Mouse (Mus musculus) lung, adult 2 months (tissue): ENCODE measurements around the gene Lrrc1.

ENCODE experiments used
- CTCF ChIP-seq: fragments of 200-500 bp; IDR thresholded peaks from 2 replicates; pipeline ENCODE4 v1.5.1; 2011; ENCODE audit warnings: mild to moderate bottlenecking, low read length, control low read depth; ENCODE audit not compliant: insufficient read depth
- POLR2A ChIP-seq: fragments of 200-500 bp; IDR thresholded peaks from 2 replicates; pipeline ENCODE4 v1.6.1; 2011; ENCODE audit warnings: low read depth, mild to moderate bottlenecking, control low read depth, low read length, borderline replicate concordance; ENCODE audit errors: extremely low read depth

DNA sequence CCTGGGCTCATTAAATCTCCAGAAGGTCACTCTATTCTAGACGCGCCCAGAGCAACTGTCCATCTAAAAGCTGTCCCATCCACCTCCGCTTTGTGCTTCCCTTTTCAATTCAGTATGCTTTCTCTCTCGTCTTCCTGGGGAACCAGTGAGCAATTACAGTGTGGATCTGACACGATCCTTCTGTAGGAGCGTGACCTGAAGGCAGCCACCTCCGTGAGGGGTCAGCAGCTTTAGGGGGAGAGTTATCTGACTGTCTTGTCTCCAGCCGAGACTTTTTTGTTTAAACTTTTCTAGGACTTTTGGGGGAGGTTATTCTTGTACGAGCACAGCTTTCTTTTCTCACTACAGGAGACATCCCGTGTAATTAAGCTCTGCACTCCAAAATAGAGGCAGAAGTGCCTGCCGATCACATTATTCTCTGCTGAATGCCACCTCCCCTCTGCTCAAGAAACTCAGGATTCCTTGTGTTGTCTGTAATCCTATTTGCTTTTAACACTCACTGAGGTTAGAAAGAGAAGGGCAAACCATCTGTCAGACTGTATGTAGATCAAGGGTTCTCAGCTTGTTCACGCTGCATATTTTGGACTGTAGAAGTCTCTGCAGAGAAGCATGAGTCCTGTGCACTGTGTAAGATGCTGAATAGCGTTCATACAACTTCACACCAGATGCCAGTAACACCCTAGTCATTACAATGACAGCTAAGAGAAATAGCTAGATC is 24.3 kb upstream of the Lrrc1 start:
- TF ChIP-seq POLR2A (no peak), CTCF (no peak)
